Mouse (Mus musculus) thymus, adult 2 months (tissue): ENCODE measurements around the gene Pla1a. TPM values are rescaled to one million over a fixed set of nuclear protein-coding genes. Genes with fewer than 3 reads are reported as not detected.

Experiments
- DNase-seq: peaks from one replicate; pipeline ENCODE4 v3.0.0; 2021
- H3K27ac ChIP-seq: fragments of 200-500 bp; 2 replicates; pipeline ENCODE4 v1.5.1; 2012; ENCODE audit warnings: low read length, control low read depth; ENCODE audit not compliant: control insufficient read depth, insufficient read depth
- H3K27me3 ChIP-seq: fragments of 200-500 bp; 2 replicates; pipeline ENCODE4 v1.6.1; 2012; ENCODE audit warnings: mild to moderate bottlenecking, low read length, moderate library complexity, mixed read lengths; ENCODE audit not compliant: control insufficient read depth, insufficient read depth
- H3K36me3 ChIP-seq: fragments of 200-500 bp; 2 replicates; pipeline ENCODE4 v1.6.1; 2012; ENCODE audit warnings: mild to moderate bottlenecking, low read length, moderate library complexity; ENCODE audit not compliant: control insufficient read depth, insufficient read depth
- H3K4me1 ChIP-seq: fragments of 200-500 bp; replicated peaks from 2 replicates; pipeline ENCODE4 v1.6.1; 2012; ENCODE audit warnings: low read length; ENCODE audit not compliant: control insufficient read depth, insufficient read depth
- H3K4me3 ChIP-seq: fragments of 200-500 bp; 2 replicates; pipeline ENCODE4 v1.5.1; 2012; ENCODE audit warnings: mild to moderate bottlenecking, low read length, control low read depth, moderate library complexity; ENCODE audit not compliant: control insufficient read depth, insufficient read depth
- CTCF ChIP-seq: fragments of 200-500 bp; IDR thresholded peaks from 2 replicates; pipeline ENCODE4 v1.5.1; 2012; ENCODE audit warnings: mild to moderate bottlenecking, control low read depth, low read length, moderate library complexity, borderline replicate concordance; ENCODE audit not compliant: control insufficient read depth, poor library complexity, insufficient read depth; ENCODE audit errors: extremely low read depth
- POLR2A ChIP-seq: fragments of 200-500 bp; IDR thresholded peaks from 2 replicates; pipeline ENCODE4 v1.6.1; 2012; ENCODE audit warnings: mild to moderate bottlenecking, low read length, control low read depth, moderate library complexity; ENCODE audit not compliant: control insufficient read depth, poor library complexity, insufficient read depth; ENCODE audit errors: extremely low read depth
- WGBS: fragments of 180-500 bp; shearing (Covaris S2); methylation state at CpG from one replicate; pipeline ENCODE4 v1.1.7; 2018; 5-methylcytosine and 5-hydroxymethylcytosine counted together
- polyA plus RNA-seq: library from polyadenylated mRNA; depleted of rRNA; stranded (reverse); fragments of >200 nt; gene quantifications from 2 replicates; pipeline ENCODE4 v1.2.3, GENCODE M21; 2012

The Pla1a gene
- polyA plus RNA-seq, 1 experiment: 5.5 TPM

GRCm38 (mm10) chr16:38399531-38400231 lies 33.3 kb downstream of the Pla1a start:
- Histone ChIP-seq H3K36me3 (no peaks in the 10 kb centered on the region), H3K27me3 (no peaks in the 10 kb centered on the region), H3K27ac (peak overlapping the region; percentile 14; the same call in 1 of the 2 replicates), H3K4me1 (peaks cover 21% of the 10 kb centered on the region), H3K4me3 (peak overlapping the region; percentile 33)
- TF ChIP-seq CTCF: no peak
- no peak for TF ChIP-seq POLR2A
- WGBS: 27% methylated on average over 17 of the region's 17 CpGs
- peak; percentile 59 for DNase-seq

- TF ChIP-seq CTCF: no peak
These were observed 33.9 kb downstream of the Pla1a start for GRCm38 (mm10) chr16:38399076-38399475.

GRCm38 (mm10) chr16:38398266-38398665 lies 34.7 kb downstream of the Pla1a start:
- peaks cover 15% of the 10 kb centered on the region for H3K4me1 ChIP-seq
- no peak for DNase-seq
- 90% methylated on average over 6 of the region's 6 CpGs for WGBS

More at GRCm38 (mm10) chr16:38399076-38399475, 33.9 kb downstream of the Pla1a start:
- no peak for DNase-seq
- Histone ChIP-seq H3K27me3 (no peaks in the 10 kb centered on the region), H3K4me1 (peaks cover 21% of the 10 kb centered on the region), H3K27ac (no peak overlapping the region), H3K4me3 (no peak overlapping the region), H3K36me3 (no peaks in the 10 kb centered on the region)
- WGBS: 48% methylated on average over 3 of the region's 3 CpGs

GRCm38 (mm10) chr16:38396155-38396554 lies 36.8 kb downstream of the Pla1a start:
- H3K4me1 ChIP-seq: peaks cover 15% of the 10 kb centered on the region
- DNase-seq: no peak
- no peak overlapping the region for H3K27ac ChIP-seq
- TF ChIP-seq CTCF (no peak), POLR2A (no peak)
- 30% methylated on average over 13 of the region's 13 CpGs for WGBS
- no peak overlapping the region for H3K4me3 ChIP-seq
- H3K27me3 ChIP-seq: no peaks in the 10 kb centered on the region
- no peaks in the 10 kb centered on the region for H3K36me3 ChIP-seq

More at GRCm38 (mm10) chr16:38398266-38398665, 34.7 kb downstream of the Pla1a start:
- Histone ChIP-seq H3K4me3 (no peak overlapping the region), H3K27me3 (no peaks in the 10 kb centered on the region), H3K27ac (no peak overlapping the region), H3K36me3 (no peaks in the 10 kb centered on the region)
- no peak for TF ChIP-seq CTCF

- H3K4me1 ChIP-seq: peaks cover 12% of the 10 kb centered on the region
These were observed 37.8 kb downstream of the Pla1a start for GRCm38 (mm10) chr16:38395060-38395730.

GRCm38 (mm10) chr16:38394191-38394618 lies 38.7 kb downstream of the Pla1a start:
- H3K27ac ChIP-seq: no peak overlapping the region
- H3K4me1 ChIP-seq: peaks cover 2% of the 10 kb centered on the region
- H3K36me3 ChIP-seq: no peaks in the 10 kb centered on the region
- TF ChIP-seq POLR2A: no peak
- no peak for TF ChIP-seq CTCF
- no peaks in the 10 kb centered on the region for H3K27me3 ChIP-seq
- 68% methylated on average over 8 of the region's 8 CpGs for WGBS
- H3K4me3 ChIP-seq: no peak overlapping the region
- no peak for DNase-seq

More at GRCm38 (mm10) chr16:38395060-38395730, 37.8 kb downstream of the Pla1a start:
- H3K27ac ChIP-seq: no peak overlapping the region
- H3K4me3 ChIP-seq: no peak overlapping the region
- no peaks in the 10 kb centered on the region for H3K36me3 ChIP-seq
- 28% methylated on average over 6 of the region's 6 CpGs for WGBS
- TF ChIP-seq POLR2A: no peak
- TF ChIP-seq CTCF: no peak
- no peaks in the 10 kb centered on the region for H3K27me3 ChIP-seq
- DNase-seq: no peak
